Mouse (Mus musculus) cerebellum, adult 2 months (tissue): ENCODE results near the gene Alpk3.

ENCODE experiments used
- CTCF ChIP-seq: fragments of 200-500 bp; IDR thresholded peaks from 2 replicates; pipeline ENCODE4 v1.5.1; 2011; ENCODE audit warnings: low read depth, mild to moderate bottlenecking, control low read depth, low read length, moderate library complexity, borderline replicate concordance; ENCODE audit not compliant: insufficient read depth
- POLR2A ChIP-seq: fragments of 200-500 bp; IDR thresholded peaks from 2 replicates; pipeline ENCODE4 v1.6.1; 2011; ENCODE audit warnings: low read length, control low read depth, borderline replicate concordance; ENCODE audit not compliant: insufficient read depth

- no peak for TF ChIP-seq CTCF
- TF ChIP-seq POLR2A: no peak
These were observed 95.9 kb downstream of the Alpk3 start for GRCm38 (mm10) chr7:81153327-81153726.
